Mouse (Mus musculus): ENCODE results near the gene BC030867. TPM values are rescaled to one million over a fixed set of nuclear protein-coding genes. Genes with fewer than 3 reads are reported as not detected.
A peak's percentile ranks its signal among the peaks of the same experiment; 100 is the strongest.

Gene BC030867
- 1 to 10 TPM in 1 of 4 experiments, under 1 TPM in 3; 0.62 to 1.2 (median 0.64) TPM for total RNA-seq (2022)

DNA sequence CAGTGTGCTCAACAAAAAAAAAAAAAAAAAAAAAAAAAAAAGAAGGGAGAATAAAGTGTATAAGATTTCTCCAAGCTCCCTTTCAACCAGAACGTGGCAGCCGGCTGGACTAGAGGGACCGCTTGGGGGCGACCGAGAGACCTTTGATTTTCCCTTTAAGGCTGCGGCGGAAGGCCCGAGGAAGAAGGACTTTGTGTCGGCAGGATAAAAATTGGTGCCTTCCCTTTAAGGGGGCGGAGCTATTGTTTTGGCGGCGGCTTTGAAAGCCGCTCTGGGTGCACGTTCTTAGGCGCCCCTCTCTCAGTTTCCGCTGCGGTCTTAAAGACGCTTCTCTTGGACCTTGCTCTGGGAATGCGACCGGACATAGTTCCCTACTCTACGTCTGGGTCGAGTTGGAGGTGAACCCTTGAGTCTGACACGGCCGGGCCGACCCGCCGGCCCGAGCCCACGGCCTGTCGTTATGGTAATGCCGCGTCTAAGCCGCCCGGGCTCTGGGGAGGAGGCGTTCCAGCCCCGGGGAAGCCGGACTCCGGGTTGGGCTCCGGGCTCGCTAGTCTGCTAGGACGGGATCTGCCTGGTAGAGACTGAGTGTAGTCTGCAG, at the start of gene BC030867:
Gene BC030867 (plus strand): TSS at position 253 of the 601 bp plus-strand sequence.
- DNase-seq (ENCODE audit: low spot score in 2 of 2) = peak; percentile 77 to 95

DNA sequence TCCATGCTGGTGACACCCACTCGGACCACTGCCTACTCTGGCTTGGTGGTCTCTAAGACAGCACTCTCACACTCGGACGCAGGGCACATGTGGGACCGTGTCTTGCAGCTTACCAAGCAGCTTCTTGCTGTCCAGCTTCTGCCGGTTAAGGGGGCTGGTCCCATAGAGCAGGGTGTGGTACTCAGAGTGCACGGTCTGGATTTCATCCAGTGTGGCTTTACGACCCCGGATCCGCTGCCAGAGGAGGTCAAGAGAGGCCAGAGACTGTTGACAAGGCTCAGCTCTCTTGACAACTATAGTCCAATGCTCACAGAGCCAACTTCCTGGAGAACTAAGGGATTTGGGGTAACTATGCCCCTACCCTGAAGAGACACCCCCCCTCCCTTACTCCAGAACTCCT, 48.8 kb upstream of the BC030867 start:
- DNase-seq (ENCODE audit: low spot score in 2 of 2) = no peak

DNA sequence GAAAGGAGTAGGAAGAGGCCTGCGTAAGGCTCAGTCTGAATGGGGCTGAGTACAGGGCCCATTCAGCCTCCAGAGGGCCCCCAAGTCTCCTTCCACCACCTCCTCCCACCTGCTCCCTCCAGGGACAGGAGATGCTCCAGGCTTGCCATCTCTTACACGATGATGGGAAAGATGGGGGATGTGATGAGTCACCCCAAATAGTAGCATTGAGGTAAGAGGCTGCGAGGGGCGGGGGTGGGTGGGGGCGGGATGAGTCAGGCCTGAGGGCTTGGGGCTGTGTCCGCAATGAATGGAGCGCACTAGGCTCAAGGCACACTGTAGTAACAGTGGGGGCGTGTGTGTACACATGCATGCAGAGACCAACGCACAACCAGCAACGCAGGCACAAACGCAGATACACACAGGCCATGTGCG, 47.3 kb upstream of the BC030867 start:
- no peak for DNase-seq (ENCODE audit: low spot score in 2 of 2)

DNA sequence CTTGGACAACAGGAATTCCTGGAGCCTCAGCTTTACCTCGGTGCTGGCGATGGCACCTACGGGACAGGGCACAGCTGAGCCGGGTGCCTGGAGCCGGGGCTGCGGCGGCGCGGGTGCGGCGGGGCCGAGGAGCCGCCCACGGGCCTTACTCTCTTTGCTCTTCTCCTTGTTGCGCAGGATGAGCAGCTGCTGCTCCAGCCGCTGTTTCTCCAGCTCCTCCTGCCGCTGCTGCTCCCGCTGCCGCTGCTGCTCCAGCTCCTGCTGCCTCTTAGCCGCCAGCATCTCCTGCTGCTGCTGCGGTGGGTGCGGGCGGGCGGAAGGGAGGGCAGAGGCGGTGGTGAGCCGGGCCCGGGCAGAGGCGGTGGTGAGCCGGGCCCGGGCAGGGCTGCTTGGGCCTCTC, 42.2 kb upstream of the BC030867 start:
- DNase-seq (ENCODE audit: low spot score in 2 of 2) = no peak

DNA sequence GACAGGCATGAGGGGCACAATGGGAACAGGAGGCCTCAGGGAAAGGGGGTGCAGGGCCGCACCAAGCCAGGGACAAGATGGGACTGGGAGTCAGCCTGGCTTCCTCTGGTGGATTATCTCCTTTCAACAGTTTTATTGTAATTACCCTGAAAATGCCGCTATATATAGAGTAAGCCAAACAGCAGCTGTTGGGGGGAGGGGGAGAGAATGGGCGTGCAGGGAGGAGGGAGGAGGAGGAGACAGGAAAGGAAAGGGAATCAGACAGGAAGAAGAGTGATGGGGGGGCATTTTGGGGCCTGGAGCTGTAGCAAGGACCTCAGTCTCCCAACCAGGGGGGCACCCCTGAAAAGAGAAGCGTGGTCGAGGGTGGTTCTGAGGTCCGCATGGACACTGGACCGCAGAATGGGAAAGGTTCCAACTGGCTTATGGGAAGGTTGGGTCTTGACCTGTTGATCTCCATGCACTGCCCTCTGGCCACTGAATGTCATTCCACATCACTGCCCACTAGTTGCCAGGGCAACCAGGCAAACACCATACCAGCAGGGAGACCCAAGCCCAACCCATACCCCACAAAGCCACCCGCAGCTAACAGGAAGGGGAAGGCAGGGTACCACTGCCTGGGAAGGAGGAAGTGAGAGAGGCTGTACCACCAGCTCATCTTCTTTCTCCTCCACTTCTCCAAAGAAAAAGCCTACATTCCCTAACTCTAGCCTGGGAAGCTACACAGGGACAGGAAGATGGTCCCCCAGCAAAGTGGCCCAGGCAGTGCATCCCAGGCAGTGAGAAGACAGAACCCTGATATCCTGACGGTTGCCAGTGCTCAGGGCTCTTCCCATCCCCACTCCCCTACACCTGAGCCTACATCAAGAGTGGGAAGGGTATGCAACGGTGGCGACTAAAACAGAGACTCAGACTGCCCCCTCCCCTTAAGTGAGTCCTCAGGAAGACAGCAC, 40.6 kb upstream of the BC030867 start:
- DNase-seq (ENCODE audit: low spot score in 2 of 2) = peak; percentile 50 to 57

DNA sequence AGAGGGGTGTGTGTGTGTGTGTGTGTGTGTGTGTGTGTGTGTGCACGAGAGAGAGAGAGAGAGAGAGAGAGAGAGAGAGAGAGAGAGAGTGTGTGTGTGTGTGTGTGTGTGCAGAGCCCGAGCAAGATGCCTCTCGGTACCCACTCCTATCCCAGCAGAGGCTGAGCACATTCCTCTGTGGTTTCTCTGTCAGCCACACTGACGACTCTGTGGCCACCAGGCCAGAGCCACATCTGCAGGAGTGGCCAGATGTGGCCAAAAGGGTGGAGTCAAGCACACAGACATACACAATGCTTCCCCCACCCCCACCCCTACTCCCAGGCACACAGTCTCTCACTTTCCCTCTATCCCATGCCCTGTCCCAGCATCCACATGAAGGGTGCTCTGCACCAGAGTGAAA, 39.8 kb upstream of the BC030867 start:
- DNase-seq (ENCODE audit: low spot score in 2 of 2) = no peak

DNA sequence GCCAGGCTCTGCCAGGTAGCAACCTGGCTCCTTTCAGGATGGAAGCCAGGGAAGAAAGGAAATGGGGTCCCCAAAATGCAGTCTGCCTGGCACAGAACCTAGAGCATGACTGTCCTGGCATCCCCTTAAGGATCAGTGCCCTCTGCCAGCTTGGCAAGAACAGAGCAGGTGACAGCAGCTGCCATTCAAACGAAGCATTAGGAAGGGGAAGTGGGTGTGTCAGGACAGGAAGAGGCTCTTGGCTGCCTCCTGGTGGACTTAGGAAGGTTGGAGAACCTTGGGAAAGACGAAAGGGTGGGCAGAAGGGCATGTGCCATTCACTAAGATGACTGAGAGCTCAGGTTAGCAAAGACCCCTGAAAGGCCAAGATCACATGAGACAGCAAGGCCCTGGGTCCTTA, 38.9 kb upstream of the BC030867 start:
- no peak for DNase-seq (ENCODE audit: low spot score in 2 of 2)

DNA sequence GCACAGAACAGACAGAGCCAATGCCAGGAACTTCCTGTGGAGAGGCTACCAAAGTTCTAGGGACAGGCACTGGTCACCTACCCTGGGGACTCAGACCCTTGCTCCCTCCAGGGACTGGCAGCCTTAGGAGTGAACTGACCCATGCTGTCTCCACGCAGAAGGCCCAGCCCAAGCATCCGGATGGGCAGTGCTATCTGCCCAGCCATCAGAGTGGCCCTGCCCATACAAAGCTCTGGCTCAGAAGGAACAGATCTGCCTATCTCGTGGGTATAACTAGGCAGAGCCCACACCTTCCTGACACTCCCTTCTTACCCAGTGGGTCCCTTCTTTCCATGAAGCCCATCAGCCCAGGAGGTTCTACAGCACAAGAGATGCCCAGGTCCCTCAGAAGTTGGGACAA, 38.5 kb upstream of the BC030867 start:
- DNase-seq (ENCODE audit: low spot score in 2 of 2) = no peak

DNA sequence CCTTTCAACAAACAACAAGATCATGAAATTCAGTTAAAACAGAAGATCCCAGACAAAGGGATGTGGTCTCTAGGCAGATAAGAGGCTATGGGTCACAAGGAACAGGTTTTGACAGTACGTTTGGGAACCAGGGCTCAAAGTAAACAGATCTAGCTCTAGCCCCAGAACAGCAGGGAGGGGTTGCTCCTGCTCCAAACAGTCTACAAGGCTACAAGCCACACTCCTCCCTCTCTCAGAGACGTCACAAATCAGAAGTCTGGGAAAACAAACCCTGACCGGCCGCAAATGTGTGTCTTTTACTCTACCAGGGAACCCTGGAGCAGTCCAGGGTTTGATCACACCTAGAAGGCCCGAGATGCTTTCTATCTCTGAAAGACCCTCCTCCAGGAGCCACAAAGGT, 37.7 kb upstream of the BC030867 start:
- DNase-seq (ENCODE audit: low spot score in 2 of 2) = no peak

DNA sequence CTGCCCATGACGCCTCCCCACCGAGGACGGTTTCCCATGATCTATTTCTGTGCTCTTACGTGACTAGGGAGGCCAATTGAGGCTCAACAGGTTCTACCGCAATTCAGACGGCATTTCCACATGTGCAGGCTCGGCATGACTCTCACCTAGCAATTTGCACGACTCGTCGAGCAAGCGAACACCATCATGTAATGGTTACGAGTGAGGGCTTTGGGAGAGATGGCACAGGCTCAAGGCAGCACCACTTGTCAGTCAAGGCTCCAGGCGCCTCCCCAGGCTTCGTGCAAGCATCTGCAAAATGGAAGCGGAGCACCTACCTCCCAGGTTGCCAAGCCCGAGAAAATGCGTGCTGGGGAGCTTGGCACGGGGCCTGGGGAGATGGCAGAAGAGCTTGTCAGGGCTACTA, 36.7 kb upstream of the BC030867 start:
- no peak for DNase-seq (ENCODE audit: low spot score in 2 of 2)

DNA sequence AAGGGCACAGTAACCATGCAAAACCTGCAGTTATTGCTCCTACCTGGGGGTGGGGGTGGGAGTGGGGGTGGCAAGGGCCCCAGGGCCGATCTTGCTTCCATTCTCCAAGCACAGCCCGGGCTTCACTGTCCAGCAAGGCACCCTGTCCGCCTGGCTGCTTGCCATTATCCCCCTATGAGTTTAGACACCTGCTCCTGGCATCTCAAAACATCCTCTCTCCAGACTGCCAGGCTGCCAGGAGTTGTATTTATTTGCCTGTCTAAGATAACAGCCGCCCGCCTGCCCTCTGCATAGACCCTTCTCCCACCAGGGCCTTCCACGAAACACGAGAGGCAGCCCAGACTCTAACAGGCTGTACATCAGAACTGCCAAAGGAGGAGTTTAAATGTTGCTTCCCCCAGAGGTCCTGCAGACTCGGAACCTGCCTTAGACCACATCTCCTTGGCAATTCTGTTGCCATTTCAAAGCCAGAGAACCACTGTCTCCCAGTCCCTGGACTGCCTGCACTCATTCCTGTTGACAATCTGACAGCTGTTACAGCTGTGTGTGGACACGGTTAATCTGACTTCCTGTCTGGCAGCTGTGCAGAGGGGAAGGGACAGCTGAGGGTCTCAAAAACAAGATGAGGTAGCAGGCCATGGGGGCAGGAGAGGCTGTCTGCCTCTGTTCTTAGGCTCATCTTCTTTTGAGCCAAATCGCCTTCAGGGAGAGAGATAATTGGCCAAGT, 34.1 kb upstream of the BC030867 start:
- DNase-seq (ENCODE audit: low spot score in 2 of 2) = no peak

DNA sequence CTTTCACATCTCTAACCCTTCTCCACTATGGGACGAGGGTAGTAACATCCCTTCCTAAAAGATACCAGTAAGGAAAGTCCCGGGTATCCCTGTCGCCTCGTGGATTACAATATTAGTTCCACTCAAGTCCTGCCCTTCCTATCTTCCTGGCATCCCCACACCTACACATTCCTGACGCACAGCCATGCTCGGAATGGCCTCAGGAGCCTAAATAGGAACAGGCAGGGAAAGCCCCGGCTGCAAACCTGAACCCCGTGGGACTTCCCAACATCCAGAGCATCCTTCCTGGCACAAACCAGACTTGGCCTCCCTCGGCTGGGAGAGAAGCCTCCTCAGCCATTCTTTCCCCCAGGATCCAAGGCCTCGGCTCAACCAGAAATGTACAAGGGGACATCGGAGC, 33.2 kb upstream of the BC030867 start:
- DNase-seq (ENCODE audit: low spot score in 2 of 2) = no peak

DNA sequence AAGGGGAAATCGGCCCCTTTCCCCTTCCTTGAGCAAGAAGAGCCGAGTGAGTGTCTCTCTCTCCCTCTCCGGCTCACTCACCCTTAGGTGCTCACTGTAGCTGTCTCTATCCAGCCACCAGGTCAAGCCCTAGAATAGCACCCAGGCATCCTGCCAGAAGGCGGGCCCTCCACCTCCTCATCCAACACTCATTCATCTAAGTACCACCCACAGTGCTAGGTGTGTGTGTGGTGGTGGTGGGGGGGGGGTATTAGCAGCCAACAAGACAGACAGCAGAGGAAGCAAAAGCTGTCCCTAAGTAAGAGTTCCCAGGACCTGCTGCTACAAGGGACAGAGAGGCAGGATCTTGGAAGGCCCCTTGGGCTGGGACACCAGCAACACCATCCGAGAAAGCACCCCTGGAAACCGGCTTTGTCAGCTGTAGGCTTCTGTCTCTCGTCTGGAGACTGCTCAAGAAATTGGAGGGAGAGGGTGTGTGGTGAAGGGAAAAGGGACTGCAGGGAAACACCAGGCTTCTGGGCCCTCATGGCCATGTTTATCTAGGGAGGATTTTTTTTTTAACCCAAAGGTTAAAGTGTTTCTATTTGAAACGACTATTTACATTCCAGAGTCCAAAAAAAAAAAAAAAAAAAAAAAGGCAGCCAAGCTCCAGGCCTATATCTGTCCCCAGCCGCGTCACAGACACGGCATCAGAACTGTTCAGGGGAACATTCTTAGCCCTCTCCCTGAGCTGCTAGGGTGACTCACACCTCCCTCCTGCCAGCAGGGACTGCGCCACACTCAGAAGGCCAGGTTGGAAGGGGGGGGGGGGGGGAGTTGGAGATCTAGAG, 32.4 kb upstream of the BC030867 start:
- no peak for DNase-seq (ENCODE audit: low spot score in 2 of 2)

DNA sequence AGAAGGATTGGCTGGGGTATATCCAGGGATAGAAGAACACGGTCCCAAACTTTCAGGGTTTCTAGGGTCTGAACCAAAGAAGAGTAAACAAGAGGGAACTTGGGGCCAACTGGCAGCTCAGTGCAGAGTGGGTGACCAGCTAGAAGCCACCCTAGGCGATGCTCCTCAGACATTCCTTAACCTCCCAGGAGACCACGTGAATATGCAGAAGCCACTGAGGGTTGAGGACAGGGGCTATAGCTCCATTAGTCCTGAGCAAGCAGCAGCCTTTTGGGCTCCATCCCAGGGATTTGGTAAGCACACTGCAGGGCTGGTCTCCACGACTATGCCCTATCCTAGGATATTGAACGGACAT, 31.8 kb upstream of the BC030867 start:
- DNase-seq (ENCODE audit: low spot score in 2 of 2) = no peak

DNA sequence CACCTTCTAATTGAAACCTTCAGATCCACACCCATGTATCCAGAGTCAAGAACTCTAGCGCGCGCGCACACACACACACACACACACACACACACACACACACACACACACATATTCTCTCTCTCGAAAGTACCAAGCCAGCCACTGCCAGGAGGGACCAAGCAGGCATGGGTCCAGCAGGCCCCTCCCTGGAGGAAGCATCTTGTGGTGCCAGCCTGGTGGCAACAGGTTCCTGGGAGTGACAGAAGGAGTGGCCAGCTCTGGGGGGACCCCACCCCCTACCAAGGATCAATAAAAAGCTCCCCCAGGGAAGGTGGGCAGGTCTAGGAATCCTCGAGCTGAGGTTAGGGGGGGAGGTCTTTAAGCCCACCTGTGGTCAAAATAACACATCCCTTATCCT, 31.3 kb upstream of the BC030867 start:
- DNase-seq (ENCODE audit: low spot score in 2 of 2) = no peak

DNA sequence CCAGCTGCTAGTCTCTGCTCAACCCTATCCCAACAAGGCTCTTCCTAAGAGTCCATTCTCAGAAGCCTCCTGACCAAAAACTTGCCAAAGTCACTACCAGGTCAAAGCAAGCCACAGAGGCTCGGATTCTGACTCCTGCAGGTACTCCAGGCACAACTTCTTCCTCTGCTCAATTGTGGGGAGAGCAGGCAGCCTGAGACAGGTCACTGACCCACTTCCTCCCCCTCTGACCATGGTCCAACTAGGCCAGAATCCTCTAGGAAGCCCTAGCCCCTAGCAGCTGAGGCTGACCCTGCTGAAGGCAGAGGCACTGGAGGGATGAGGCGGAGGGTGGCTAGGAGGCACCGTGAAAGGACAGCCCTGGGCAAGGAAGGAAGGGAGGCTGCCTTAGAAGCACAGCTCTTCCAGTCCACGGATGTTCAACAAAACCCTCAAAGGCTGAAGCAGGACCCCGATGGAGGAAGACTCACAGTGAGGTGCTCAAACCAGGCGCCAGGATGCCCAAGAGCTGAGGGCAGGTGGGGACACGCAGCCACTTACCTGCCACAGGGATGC, 30.7 kb upstream of the BC030867 start:
- peak in 1 of 2 experiments; percentile 11 for DNase-seq (ENCODE audit: low spot score in 2 of 2)

DNA sequence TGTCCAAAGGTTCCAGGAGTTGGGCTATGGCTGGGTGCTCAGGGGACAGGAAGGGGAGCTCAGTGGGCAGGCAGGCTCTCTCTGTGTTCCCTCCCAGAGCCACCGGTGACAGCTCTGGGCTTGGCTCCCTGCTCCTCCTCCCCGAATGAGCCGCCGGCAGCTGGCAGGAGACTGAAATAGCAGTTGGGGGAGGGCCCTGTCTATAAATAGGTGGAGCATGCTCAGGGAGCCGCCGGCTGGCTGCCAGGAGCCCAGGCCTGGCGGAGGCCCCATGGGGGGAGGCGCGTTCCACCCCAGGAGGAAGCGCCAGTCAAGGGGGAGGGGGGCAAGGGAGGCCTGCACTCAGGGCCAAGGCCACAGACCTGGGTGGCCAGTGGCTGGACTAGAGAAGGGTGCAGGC, 29.9 kb upstream of the BC030867 start:
- peak; percentile 95 for DNase-seq (ENCODE audit: low spot score in 2 of 2)

DNA sequence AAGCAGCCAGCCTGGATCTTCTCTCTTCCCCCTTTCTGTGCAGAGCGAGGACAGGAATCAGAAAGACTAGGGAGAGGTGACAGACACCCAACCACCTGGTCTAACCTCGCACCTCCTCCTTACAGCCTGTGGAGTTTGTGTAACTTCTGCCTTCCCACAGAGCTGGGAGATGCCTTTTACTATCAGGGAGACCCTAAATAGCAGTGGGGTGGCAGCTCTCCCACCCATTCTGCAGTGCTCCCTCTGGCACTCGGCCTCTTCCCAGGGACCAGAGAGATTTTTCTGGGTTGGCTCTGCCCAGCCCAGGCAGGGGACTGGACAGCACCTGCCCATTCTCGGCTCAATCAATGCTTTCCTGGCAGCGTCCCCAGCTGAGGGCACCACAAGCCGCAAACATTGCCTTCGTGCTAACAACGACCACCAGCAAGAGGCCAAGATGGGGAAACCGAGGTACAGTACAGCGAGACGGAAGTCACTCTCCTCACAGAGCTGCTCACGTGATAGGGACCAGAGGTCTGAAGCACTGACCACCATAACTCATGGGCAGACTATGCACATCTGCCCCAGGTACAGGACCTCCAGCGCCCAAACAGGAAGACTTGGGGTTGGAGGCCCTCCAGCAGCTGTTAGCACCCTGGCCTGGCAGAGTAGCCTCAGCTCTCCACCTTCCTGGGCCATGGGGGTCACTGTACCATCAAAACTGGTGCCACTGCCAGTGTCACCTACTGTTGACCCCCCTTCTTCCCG, 29.3 kb upstream of the BC030867 start:
- DNase-seq (ENCODE audit: low spot score in 2 of 2) = no peak

DNA sequence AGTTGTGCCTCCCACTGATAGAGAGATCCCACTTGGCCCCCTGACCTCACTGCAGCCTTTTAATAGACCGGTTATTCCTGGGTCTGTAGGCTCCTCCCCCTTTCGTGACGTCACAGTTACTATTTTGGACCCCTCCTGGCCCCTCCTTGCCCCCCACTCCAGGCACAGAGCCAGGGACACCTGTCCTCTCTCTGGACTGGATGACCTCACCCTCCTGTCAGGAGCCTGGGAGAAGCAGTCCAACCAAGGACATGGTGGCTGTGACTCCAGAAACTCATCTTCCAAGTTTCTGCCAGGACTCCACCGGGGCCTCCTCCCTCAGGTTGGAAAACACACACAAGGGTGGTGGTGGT, 28.7 kb upstream of the BC030867 start:
- no peak for DNase-seq (ENCODE audit: low spot score in 2 of 2)

DNA sequence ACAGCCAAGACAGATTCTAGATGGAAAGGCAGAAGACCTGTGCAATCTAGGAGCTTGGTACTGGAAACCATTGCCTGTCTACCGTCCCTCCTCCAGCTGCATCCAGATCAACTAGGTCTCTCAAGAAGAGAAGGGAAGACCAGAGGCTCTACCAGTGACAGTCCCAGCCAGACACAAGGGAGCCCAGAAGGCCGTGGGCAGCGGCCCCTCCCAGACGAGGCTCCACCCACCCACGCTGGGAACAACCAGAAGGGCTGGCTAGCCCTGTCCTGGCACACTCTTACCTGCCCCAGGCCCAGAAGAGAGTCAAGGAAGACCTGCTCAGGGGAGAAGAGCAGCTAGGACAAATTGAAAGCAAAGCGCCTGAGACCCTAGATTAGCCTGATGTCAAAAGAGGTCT, 28.2 kb upstream of the BC030867 start:
- DNase-seq (ENCODE audit: low spot score in 2 of 2) = no peak
